Mouse (Mus musculus) cerebellum, adult 11 months (tissue): ENCODE results near the gene Mfsd4a.

ENCODE experiments used
- DNase-seq: peaks from one replicate; pipeline ENCODE4 v3.0.0; 2022

Mfsd4a gene

GRCm38 (mm10) chr1:132067261-132068255, at the start of gene Mfsd4a:
TSS of gene Mfsd4a (minus strand) at chr1:132068062.
- peak; percentile 74 for DNase-seq

GRCm38 (mm10) chr1:132116606-132117005, 48.7 kb upstream of the Mfsd4a start:
- peak; percentile 79 for DNase-seq

GRCm38 (mm10) chr1:132113098-132113497, 45.2 kb upstream of the Mfsd4a start:
- no peak for DNase-seq

DNA sequence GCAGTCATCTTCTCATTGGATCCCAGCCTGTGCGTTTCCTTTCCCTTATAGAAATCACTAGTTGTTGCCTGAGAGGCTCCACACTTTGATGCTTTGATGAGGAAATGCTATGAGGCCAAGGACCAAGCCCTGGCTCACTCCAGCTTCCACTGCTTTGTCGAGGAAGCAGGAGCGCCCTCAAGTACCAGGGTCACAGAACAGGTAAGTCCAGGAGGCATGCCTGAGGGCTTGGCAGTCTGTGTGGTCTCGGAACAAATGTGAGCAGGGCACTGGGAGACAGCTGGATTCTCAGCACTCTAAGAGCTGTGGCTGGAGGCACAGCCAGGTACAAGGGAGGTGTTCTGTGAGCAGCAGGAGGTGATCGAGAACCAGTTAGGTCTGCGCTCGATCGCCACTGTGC, 44.6 kb upstream of the Mfsd4a start:
- DNase-seq, result no peak

DNA sequence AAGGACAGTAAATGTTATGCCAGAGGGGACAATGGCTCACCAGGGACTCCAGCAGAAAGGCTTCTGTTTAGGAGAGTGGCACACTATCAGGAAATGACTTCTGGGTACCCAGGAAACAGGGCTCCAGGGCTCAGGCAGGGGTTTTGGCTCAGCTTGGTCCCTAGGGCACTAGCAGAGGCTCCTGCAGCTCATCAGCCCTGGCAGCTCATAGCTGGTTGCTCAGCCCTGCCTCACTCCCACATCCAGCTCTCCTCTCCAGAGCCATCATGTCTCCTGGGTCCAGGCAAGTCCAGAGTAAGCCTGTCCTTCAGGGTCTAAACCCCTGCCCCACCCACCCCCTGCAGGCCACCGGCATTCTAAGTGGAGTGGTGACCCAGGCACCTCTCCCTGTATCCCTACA, 43.5 kb upstream of the Mfsd4a start:
- no peak for DNase-seq

GRCm38 (mm10) chr1:132109368-132109767, 41.5 kb upstream of the Mfsd4a start:
- no peak for DNase-seq

GRCm38 (mm10) chr1:132104353-132104752, 36.5 kb upstream of the Mfsd4a start:
- DNase-seq, result peak; percentile 35

DNA sequence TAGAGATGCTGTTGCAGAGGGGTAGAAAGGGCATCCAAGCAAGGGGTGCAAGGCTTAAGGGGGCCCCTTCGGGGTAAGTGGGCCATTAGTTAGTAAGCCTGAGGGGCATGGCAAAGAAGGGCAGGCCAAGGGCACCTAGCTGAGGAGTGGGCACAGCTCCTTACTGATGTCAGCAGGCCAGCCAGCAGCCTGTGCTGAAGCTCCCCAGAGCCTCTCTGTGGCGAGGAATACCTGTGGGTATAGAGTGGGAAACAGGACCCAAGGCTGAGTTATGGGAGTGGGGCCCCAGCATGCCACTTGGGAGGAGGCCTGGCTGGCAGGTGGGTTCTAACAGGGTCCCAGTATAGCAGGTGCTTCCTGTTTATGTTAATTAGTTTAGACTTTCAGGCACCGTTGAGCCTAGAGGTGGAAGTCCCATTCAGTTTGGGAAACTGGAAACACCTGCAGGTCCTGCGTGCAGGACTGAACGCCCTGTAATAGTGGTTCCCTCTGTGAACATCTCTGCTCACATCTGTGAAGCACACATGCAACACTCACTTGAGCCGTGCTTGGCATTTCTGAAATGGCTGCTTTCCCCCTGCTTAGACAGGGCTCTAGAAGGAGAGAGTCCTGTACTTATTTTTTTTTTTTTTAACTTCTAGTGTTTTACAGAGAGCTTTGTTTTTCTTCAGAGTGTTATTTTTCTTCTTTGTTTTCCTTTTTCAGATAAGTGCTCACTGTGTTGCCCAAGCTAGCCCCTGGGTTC, 34.3 kb upstream of the Mfsd4a start:
- DNase-seq, result no peak

- no peak for DNase-seq
Measured at GRCm38 (mm10) chr1:132099775-132100174, 31.9 kb upstream of the Mfsd4a start.

DNA sequence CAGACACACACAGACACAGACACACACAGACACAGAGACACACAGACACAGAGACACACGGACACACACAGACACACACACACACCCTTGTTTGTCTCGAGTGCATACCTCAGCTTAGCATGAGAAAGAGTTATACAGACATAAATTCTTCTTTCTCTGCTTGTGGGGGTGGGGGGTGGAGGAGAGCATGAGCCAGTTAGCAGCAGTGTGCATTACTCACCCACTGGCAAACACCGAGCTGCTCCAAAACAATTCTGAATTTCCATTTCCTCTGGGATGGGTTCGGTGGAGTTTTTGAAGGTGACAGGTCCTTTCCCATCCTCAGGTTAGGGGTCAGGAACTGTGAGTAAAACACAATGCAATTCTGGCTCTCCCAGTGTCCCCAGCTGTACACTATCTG, 31.2 kb upstream of the Mfsd4a start:
- no peak for DNase-seq

- no peak for DNase-seq
Measured at GRCm38 (mm10) chr1:132098076-132098475, 30.2 kb upstream of the Mfsd4a start.

DNA sequence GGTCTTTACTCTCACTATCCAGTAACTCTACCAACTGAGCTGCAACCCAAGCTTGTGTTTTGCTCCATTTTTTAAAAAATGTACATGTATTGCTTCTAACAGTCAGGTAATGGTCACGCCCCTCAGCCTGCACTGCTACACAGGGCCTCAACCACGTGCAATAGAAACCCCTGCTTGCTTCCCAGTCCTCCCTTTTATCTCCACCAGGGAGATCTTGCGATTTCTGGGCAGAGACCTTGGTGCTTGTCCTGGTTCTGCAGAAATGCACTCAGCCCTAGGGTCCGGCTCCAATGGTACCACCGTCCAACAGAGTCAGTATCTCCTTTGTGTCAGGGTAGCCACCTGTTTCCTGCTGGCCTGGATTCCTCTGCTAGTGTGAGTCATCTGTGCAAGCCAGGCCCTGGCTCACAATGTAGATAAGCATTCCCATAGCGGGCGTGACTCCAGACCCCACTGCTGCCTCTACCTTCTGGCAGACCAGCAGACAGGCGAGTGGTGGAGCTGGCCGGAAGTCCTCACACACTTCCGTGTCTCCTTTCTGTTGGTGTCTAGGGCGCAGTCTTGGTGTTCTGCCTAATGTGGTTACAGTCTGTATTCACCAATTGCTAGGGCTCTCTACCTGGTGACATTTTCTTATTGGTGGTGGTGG, 27.6 kb upstream of the Mfsd4a start:
- peak; percentile 88 for DNase-seq

- DNase-seq, result no peak
Measured at GRCm38 (mm10) chr1:132093269-132093668, 25.4 kb upstream of the Mfsd4a start.

DNA sequence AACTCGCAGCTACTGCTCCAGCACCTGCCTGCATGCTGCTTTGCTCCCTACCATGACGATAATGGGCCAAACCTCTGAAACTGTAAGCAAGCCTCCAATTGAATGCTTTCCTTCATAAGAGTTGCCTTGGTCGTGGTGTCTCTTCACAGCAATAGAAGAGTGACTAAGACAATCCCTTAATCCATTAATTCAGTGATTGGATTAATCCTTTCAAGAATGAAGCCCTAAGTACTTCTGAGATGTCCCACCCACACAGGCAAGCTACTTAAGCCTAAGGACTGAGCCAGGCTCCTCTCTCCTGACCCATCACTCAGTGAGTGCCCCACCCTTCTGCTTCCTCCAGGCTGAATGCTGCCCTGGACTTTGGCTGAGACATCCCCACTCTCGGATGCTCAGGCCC, 22.4 kb upstream of the Mfsd4a start:
- DNase-seq, result no peak

DNA sequence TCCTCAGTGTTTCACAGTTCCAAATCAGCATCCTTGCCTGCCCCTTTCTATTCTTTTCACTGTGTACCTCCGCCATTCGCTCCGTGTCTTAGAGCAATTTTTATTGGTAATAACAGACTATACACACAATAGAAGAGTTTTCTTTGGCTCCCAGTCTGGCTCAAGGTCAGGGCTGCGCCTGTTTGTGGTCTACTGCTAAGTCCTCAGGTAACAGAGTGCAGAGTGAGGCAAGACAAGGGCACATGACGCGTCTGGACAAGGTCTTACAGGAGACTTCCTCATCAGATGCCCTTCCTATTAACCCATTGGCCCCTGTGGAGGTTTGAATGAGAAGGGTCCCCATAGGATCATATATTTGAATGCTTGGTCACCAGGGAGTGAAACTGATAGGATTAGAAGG, 21.9 kb upstream of the Mfsd4a start:
- DNase-seq, result no peak

DNA sequence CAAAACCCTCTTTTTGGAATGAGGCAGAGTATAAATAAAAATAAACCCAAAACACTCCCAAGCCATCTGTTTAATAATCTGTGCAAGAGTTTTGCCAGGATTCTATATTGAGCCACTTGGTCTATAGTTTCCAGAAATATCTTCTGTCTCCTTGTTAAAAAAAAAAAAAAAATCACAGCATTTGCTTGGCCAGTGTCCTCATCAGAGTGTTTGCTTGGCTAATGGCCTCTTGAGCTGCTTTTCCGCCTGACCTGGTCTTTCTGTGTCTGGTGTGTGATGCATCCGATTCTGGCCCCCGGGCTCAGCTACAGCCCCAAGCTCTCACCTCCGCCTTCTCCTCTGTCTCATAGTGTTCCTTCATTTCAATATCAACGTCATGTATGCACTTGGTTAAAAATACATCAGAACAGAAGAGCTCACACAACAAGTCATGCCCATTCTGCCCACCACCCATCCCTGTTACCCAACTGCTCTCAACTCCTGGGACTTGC, 20.4 kb upstream of the Mfsd4a start:
- peak; percentile 71 for DNase-seq

- DNase-seq, result no peak
Measured at GRCm38 (mm10) chr1:132085181-132086049, 17.6 kb upstream of the Mfsd4a start.

DNA sequence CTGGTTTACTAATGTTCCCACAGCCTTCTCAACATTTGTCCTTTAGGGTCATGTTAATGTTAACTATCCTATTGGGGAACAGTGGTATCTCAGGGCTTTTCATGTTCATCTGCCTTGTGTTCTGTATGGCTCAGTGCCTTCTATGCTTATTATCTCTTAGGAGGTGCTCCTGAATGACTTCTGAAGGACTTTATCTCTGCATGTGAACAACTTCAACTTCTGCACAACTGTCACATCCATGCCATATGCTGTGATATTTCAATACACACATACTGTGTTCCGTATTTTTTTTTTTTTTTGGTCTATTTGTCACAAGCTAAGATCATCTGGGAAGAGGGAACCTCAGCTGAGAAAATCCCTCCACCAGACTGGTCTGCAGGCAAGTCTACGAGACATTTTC, 10.6 kb upstream of the Mfsd4a start:
- DNase-seq, result no peak

- DNase-seq, result no peak
Measured at GRCm38 (mm10) chr1:132075576-132075975, 7.7 kb upstream of the Mfsd4a start.

DNA sequence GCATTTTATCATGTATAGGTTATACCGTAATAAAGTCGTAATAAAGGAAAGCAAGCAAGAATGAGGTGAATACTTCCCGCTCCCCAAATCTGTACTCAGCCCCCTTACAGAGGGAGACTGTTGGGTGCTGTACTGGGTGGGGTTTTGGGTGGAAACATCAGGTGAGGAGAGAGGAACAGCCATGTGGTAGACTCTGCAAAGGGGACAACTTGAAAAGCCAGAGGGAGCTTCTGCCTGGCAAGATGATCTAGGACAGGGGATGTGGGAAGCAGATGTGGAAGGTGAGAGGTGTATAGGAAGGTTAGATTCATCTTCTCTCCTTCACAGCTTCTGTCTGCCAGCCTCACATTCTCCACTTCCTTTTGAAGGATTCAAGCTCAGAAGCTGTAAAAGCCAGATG, 2.8 kb upstream of the Mfsd4a start:
- DNase-seq, result no peak

DNA sequence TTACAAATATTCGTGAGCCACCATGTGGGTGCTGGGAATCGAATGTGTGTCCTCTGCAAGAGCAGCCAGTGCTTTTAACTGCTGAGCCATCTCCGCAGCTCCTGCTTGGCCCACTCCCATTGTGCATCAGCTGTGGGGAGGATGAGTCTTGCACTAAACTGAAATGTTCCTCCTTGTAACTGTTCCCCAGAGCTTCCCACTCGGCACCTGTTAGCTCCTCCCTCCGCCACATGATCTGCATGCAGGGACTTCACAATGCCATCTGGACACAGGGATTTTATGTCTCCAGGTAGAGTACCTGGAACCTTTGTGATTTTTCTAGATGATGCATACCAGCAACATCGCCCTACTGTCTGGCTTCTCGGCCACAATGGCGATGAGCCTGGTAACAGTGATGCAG, 1.6 kb upstream of the Mfsd4a start:
- DNase-seq, result no peak

DNA sequence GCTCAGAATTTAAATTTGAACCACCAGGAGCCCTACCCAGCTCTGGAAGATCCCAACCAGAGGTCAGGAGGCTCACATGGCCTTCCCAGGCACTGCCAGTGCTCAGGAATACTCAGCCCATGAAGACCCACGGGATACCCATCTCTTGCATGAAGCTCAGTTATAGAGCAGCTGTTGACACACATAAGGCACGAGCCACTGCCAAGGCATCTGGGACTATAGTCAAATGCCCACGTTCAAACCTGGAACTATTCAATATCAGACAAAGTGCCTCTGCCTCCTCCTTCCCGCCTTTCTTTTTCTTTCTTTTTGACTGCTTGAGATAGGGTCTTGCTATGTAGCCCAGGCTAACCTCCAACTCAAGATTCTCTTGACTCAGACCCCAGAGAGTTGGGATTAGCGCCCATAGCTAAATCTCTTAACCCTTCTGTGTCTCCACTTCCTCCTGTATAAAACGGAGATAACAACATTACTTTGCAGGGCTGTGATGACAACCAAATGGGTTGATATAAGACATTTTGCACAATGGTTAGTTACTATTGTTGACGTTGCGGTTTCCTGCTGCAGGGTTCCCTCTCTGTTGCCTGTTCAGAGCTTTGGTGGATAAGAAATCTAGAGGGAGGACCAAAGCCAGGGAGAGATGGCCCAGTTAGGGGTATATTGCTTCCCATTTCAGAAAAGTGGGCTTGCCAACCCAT, 2.2 kb downstream of the Mfsd4a start:
- no peak for DNase-seq
